25 mouse cellular contexts compared by ENCODE assay signal in genomic region chr17:90122796-90123481, GRCm38 (mm10).
DNase-seq lines count a peak whose midpoint lies in the region; ATAC-seq and TF ChIP-seq lines count a peak whose summit lies in the region.
"Had no signal": no experiment of that assay in that cellular context is flagged by ENCODE, and none has a peak within 500 bp of the region (broad histone marks: within the 10 kb centered on the region; RNA-seq: fewer than 3 reads in every experiment).

No protein-coding gene starts in this region.

- H3K9me3 ChIP-seq in forebrain, embryonic 13.5 days (replicated peaks): no peaks in the 10 kb centered on the region
- H3K9me3 ChIP-seq in forebrain, embryonic 11.5 days (ENCODE audit: control insufficient read depth, low read length): no peaks in the 10 kb centered on the region
- H3K9me3 ChIP-seq in forebrain, embryonic 15.5 days: no peaks in the 10 kb centered on the region
- no peaks in the 10 kb centered on the region for H3K9me3 ChIP-seq in forebrain, embryonic 12.5 days
- H3K9me3 ChIP-seq in neural tube, embryonic 14.5 days (ENCODE audit: control insufficient read depth, low read length): no peaks in the 10 kb centered on the region
- H3K9me3 ChIP-seq in forebrain, postnatal 0 days (ENCODE audit: low read length): no peaks in the 10 kb centered on the region
- H3K9me3 ChIP-seq: embryonic facial prominence, embryonic 13.5 days; embryonic facial prominence, embryonic 15.5 days; G1E had no signal

- TF ChIP-seq CTCF in forebrain, postnatal 0 days (IDR thresholded peaks at IDR 0.05; ENCODE audit: low read depth): no peak

- no peak overlapping the region for H3K9ac ChIP-seq in forebrain, embryonic 13.5 days
- no peak overlapping the region for H3K9ac ChIP-seq in forebrain, embryonic 11.5 days (ENCODE audit: low read length)
- no peak overlapping the region for H3K9ac ChIP-seq in forebrain, embryonic 15.5 days (replicated peaks)
- no peak overlapping the region for H3K9ac ChIP-seq in forebrain, embryonic 12.5 days
- no peak overlapping the region for H3K9ac ChIP-seq in neural tube, embryonic 14.5 days (replicated peaks; ENCODE audit: low read depth, low read length)
- no peak overlapping the region for H3K9ac ChIP-seq in forebrain, postnatal 0 days
- H3K9ac ChIP-seq: embryonic facial prominence, embryonic 13.5 days; embryonic facial prominence, embryonic 15.5 days had no signal

- H3K27me3 ChIP-seq in forebrain, embryonic 13.5 days: no peaks in the 10 kb centered on the region
- H3K27me3 ChIP-seq in forebrain, embryonic 11.5 days (ENCODE audit: control insufficient read depth, insufficient read depth, low read length): no peaks in the 10 kb centered on the region
- H3K27me3 ChIP-seq in forebrain, embryonic 15.5 days: no peaks in the 10 kb centered on the region
- H3K27me3 ChIP-seq in forebrain, embryonic 12.5 days: no peaks in the 10 kb centered on the region
- H3K27me3 ChIP-seq in neural tube, embryonic 14.5 days (ENCODE audit: control insufficient read depth, insufficient read depth, low read length): no peaks in the 10 kb centered on the region
- no peaks in the 10 kb centered on the region for H3K27me3 ChIP-seq in forebrain, postnatal 0 days (ENCODE audit: insufficient read depth, low read length)
- H3K27me3 ChIP-seq: CH12.LX; embryonic facial prominence, embryonic 15.5 days had no signal

- no peak overlapping the region for H3K4me2 ChIP-seq in forebrain, embryonic 13.5 days
- no peak overlapping the region for H3K4me2 ChIP-seq in forebrain, embryonic 11.5 days (ENCODE audit: low read depth, low read length, severe bottlenecking)
- no peak overlapping the region for H3K4me2 ChIP-seq in forebrain, embryonic 15.5 days (replicated peaks)
- no peak overlapping the region for H3K4me2 ChIP-seq in forebrain, embryonic 12.5 days
- no peak overlapping the region for H3K4me2 ChIP-seq in neural tube, embryonic 14.5 days (ENCODE audit: low read depth, low read length)
- no peak overlapping the region for H3K4me2 ChIP-seq in forebrain, postnatal 0 days (ENCODE audit: low read depth)
- H3K4me2 ChIP-seq: embryonic facial prominence, embryonic 13.5 days; embryonic facial prominence, embryonic 15.5 days had no signal

- H3K4me3 ChIP-seq in forebrain, embryonic 13.5 days: no peak overlapping the region
- H3K4me3 ChIP-seq in forebrain, embryonic 11.5 days (ENCODE audit: low read depth, low read length): no peak overlapping the region
- H3K4me3 ChIP-seq in forebrain, embryonic 15.5 days: no peak overlapping the region
- H3K4me3 ChIP-seq in forebrain, embryonic 12.5 days (replicated peaks): no peak overlapping the region
- H3K4me3 ChIP-seq in neural tube, embryonic 14.5 days (ENCODE audit: low read depth, low read length): no peak overlapping the region
- H3K4me3 ChIP-seq in forebrain, postnatal 0 days (ENCODE audit: low read depth, low read length): no peak overlapping the region
- H3K4me3 ChIP-seq: embryonic facial prominence, embryonic 13.5 days; embryonic facial prominence, embryonic 15.5 days; erythroblast, embryonic 14.5 days had no signal

- peak; percentile 59 for ATAC-seq in forebrain, embryonic 13.5 days
- no peak for ATAC-seq in forebrain, embryonic 11.5 days (replicated peaks; ENCODE audit: low FRiP score)
- ATAC-seq in forebrain, embryonic 15.5 days (replicated peaks): peak; percentile 26; the same call in 1 of the 2 replicates
- ATAC-seq in forebrain, embryonic 12.5 days (ENCODE audit: low FRiP score): no peak
- ATAC-seq in neural tube, embryonic 14.5 days (ENCODE audit: low read depth): no peak
- ATAC-seq in forebrain, postnatal 0 days: peak; percentile 14; the same call in 1 of the 2 replicates
- ATAC-seq: activated CD4-positive, CD25-positive, alpha-beta regulatory T cell, adult 4 months; CD4-positive, CD25-positive, alpha-beta regulatory T cell, adult 4 months; Patski had no signal

- H3K27ac ChIP-seq in forebrain, embryonic 13.5 days: no peak overlapping the region
- H3K27ac ChIP-seq in forebrain, embryonic 11.5 days (ENCODE audit: low read depth, low read length): no peak overlapping the region
- H3K27ac ChIP-seq in forebrain, embryonic 15.5 days (replicated peaks): no peak overlapping the region
- H3K27ac ChIP-seq in forebrain, embryonic 12.5 days: no peak overlapping the region
- H3K27ac ChIP-seq in neural tube, embryonic 14.5 days (ENCODE audit: low read depth, low read length): peak overlapping the region; percentile 6; the same call in 1 of the 2 replicates
- H3K27ac ChIP-seq in forebrain, postnatal 0 days (ENCODE audit: low read depth, low read length): no peak overlapping the region
- H3K27ac ChIP-seq: embryonic facial prominence, embryonic 13.5 days; embryonic facial prominence, embryonic 15.5 days had no signal

- DNase-seq in forebrain, embryonic 11.5 days (ENCODE audit: low spot score): no peak
- DNase-seq in neural tube, embryonic 10.5 days (ENCODE audit: extremely low spot score, low spot score): no peak
- no peak for DNase-seq in forebrain, postnatal 0 days
- no peak for DNase-seq in adrenal gland, postnatal 10 days
- DNase-seq: adrenal gland, adult 8-10 months; adrenal gland, postnatal 25 days; B cell, adult 2 months; cerebellum, adult 11-12 months; cerebellum, adult 2 months; cerebellum, adult 9-11 months; cerebellum, postnatal 14 days; cerebellum, postnatal 36 days; embryo, embryonic 11 days had no signal

- H3K4me1 ChIP-seq in forebrain, embryonic 13.5 days: no peaks in the 10 kb centered on the region
- no peaks in the 10 kb centered on the region for H3K4me1 ChIP-seq in forebrain, embryonic 11.5 days (replicated peaks; ENCODE audit: control insufficient read depth, insufficient read depth, low read length)
- H3K4me1 ChIP-seq in forebrain, embryonic 15.5 days: no peaks in the 10 kb centered on the region
- no peaks in the 10 kb centered on the region for H3K4me1 ChIP-seq in forebrain, embryonic 12.5 days
- H3K4me1 ChIP-seq in neural tube, embryonic 14.5 days (ENCODE audit: control insufficient read depth, insufficient read depth, low read length): no peaks in the 10 kb centered on the region
- no peaks in the 10 kb centered on the region for H3K4me1 ChIP-seq in forebrain, postnatal 0 days (ENCODE audit: insufficient read depth)
- H3K4me1 ChIP-seq: embryonic facial prominence, embryonic 13.5 days; embryonic facial prominence, embryonic 15.5 days had no signal

- no peaks in the 10 kb centered on the region for H3K36me3 ChIP-seq in forebrain, embryonic 13.5 days (ENCODE audit: poor library complexity, severe bottlenecking)
- H3K36me3 ChIP-seq in forebrain, embryonic 11.5 days (ENCODE audit: control insufficient read depth, insufficient read depth, low read length): no peaks in the 10 kb centered on the region
- no peaks in the 10 kb centered on the region for H3K36me3 ChIP-seq in forebrain, embryonic 15.5 days
- no peaks in the 10 kb centered on the region for H3K36me3 ChIP-seq in forebrain, embryonic 12.5 days (replicated peaks)
- H3K36me3 ChIP-seq in neural tube, embryonic 14.5 days (ENCODE audit: control insufficient read depth, insufficient read depth, low read length): no peaks in the 10 kb centered on the region
- H3K36me3 ChIP-seq in forebrain, postnatal 0 days (ENCODE audit: insufficient read depth): no peaks in the 10 kb centered on the region
- H3K36me3 ChIP-seq: embryonic facial prominence, embryonic 13.5 days; embryonic facial prominence, embryonic 15.5 days; G1E had no signal

- WGBS in forebrain, embryonic 13.5 days: 77% methylated on average over 5 of the region's 5 CpGs
- WGBS in forebrain, embryonic 11.5 days: 84% methylated on average over 5 of the region's 5 CpGs
- WGBS in forebrain, embryonic 15.5 days: 68% methylated on average over 5 of the region's 5 CpGs
- WGBS in forebrain, embryonic 12.5 days: 78% methylated on average over 5 of the region's 5 CpGs
- WGBS in neural tube, embryonic 14.5 days: 76% methylated on average over 5 of the region's 5 CpGs
- 70% methylated on average over 5 of the region's 5 CpGs for WGBS in forebrain, postnatal 0 days

Comparison
In these comparisons a context has a peak if more than half of its experiments do, and no peak if none do; other contexts are left out.
1. ATAC-seq: peak in forebrain, embryonic 13.5 days (single experiment), forebrain, embryonic 15.5 days (single experiment) and forebrain, postnatal 0 days (single experiment); none in forebrain, embryonic 11.5 days (single experiment), forebrain, embryonic 12.5 days (single experiment) and neural tube, embryonic 14.5 days (single experiment).